Mouse (Mus musculus) CH12.LX (cell line): ENCODE measurements around the gene Stub1.

Source experiments
- CTCF ChIP-seq, 2 experiments: IDR thresholded peaks in 1 of 2; conservative IDR thresholded peaks in 1 of 2; 2 replicates each; pipeline ENCODE4 v1.5.1; 2011 to 2012; ENCODE audit warnings: low read depth in 2 of 2, low read length in 2 of 2, improper control_type of control experiment in 1 of 2, inconsistent platforms in 1 of 2, mild to moderate bottlenecking in 1 of 2, moderate library complexity in 1 of 2
- ELF1 ChIP-seq: IDR thresholded peaks from 2 replicates; pipeline ENCODE4 v1.6.1; 2014; ENCODE audit warnings: low read depth, mild to moderate bottlenecking, inconsistent platforms, low read length, improper control_type of control experiment
- GABPA ChIP-seq: IDR thresholded peaks from 2 replicates; pipeline ENCODE4 v1.6.1; 2012; ENCODE audit warnings: low read depth, low read length, improper control_type of control experiment, inconsistent platforms; ENCODE audit not compliant: insufficient replicate concordance
- JUND ChIP-seq: conservative IDR thresholded peaks from 2 replicates; pipeline ENCODE4 v1.6.1; 2011; ENCODE audit warnings: low read depth, low read length, improper control_type of control experiment
- MAFK ChIP-seq: IDR thresholded peaks from 2 replicates; pipeline ENCODE4 v1.6.1; 2011; ENCODE audit warnings: low read length, improper control_type of control experiment; ENCODE audit not compliant: insufficient replicate concordance
- MAX ChIP-seq: IDR thresholded peaks from 2 replicates; pipeline ENCODE4 v1.6.1; 2011; ENCODE audit warnings: low read length, improper control_type of control experiment
- SMC3 ChIP-seq: IDR thresholded peaks from 2 replicates; pipeline ENCODE4 v1.6.1; 2011; ENCODE audit warnings: low read depth, low read length, improper control_type of control experiment
- TCF12 ChIP-seq: IDR thresholded peaks from 2 replicates; pipeline ENCODE4 v1.6.1; 2014; ENCODE audit warnings: low read depth, mild to moderate bottlenecking, inconsistent platforms, low read length, improper control_type of control experiment
- USF2 ChIP-seq: conservative IDR thresholded peaks from 2 replicates; pipeline ENCODE4 v1.6.1; 2011; ENCODE audit warnings: low read depth, low read length, improper control_type of control experiment

DNA sequence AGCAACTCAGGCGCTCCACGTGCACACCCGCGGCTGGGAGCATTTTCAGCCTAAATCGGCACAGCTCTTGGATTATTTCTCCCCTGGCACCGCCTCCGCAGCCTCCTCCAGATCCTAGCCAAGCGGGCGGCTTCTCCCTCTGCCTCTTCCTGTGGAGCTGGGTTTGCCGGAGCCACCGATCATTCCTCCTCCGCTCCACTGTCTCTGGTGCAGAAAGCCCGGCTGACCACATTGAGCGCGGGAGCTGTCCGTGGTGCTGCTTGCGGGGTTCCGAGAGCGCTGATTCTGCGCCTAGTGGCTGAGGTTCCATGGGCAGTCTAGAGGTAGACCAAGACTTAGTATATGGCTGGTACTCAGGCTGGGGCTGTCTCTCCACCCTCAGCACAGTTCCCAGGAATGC is 19.7 kb downstream of the Stub1 start:
- TF ChIP-seq TCF12 (no peak), JUND (no peak), ELF1 (no peak), CTCF (conservative IDR thresholded peaks at IDR 0.05 in 1 of 2, IDR thresholded peaks at IDR 0.05 in 1 of 2; ENCODE audit: low read depth in 2 of 2, low read length in 2 of 2) (peak in 1 of 2 experiments; percentile 50; a peak in 2 of 4 replicates), MAX (no peak), SMC3 (no peak), MAFK (no peak), USF2 (no peak), GABPA (no peak)
